Mouse (Mus musculus) CD4-positive, CD25-positive, alpha-beta regulatory T cell, adult 9 weeks (primary cell): ENCODE data around the gene Scnn1g. TPM values are rescaled to one million over a fixed set of nuclear protein-coding genes. Genes with fewer than 3 reads are reported as not detected.

Experiments
- polyA plus RNA-seq: library from polyadenylated mRNA; unstranded; fragments of 100-300 nt; shearing (Covaris generic); gene quantifications from one replicate; pipeline ENCODE4 v1.2.1, GENCODE M21; 2017

The Scnn1g gene
- not detected for polyA plus RNA-seq

DNA sequence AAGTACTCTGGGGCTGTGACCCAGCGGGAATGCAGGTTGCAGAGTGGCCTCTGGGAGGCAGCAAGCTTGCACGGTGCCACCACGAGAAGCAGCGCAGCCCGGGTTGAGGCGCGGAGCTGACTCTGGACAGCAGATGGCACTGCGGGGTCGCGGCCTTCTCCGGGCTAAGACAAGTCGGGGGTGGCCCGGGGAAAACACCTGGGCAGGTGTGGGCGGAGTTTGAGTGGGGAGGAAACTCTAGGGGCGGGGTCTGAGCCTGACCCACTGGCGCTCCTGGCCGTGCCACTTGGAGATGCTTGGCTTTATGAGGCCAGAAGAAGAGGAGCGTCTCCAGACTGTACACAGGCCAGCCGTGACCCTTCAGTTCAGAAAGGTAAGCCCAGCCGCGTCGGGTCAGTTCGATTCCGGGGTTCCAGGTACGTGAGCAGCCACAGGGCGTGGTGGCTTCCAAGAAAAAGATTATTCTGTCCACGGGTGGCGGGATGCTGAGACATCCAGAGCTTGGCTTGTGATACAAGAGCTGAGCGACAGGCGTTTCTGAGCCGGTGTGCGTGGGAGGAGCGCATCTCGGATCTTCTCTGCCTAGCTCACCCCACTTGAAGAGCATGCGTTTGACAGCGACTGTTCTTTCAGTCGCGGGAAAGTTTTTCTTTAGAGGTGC lies at the start of gene Scnn1g:
Gene Scnn1g, plus strand, starts transcription at position 309 of the 661 bp plus-strand sequence.

GRCm38 (mm10) chr7:121707073-121707667 lies 27.1 kb upstream of the Scnn1g start, which contains the start of gene Usp31:
Gene Usp31 (minus strand): TSS chr7:121707253.

Other genes starting within 250 kb of the Scnn1g start
- 1.4 TPM for gene Usp31, start 27.2 kb upstream of the Scnn1g start, polyA plus RNA-seq
- gene Scnn1b, start 130.6 kb downstream of the Scnn1g start, polyA plus RNA-seq = 0.61 TPM
- gene Cog7, start 247.2 kb downstream of the Scnn1g start, polyA plus RNA-seq = 19.7 TPM